Mouse (Mus musculus) liver, embryonic 12.5 days (tissue): Measurements from ENCODE around the gene Gm49318. TPM values are rescaled to one million over a fixed set of nuclear protein-coding genes. Genes with fewer than 3 reads are reported as not detected.

Experiments
- ATAC-seq: fragments of 200-750 bp; cut with Nextera tagmentation; 2 replicates; pipeline ENCODE4 v1.8.0; 2017; ENCODE audit warnings: moderate number of reproducible peaks, mild to moderate bottlenecking, moderate library complexity
- H3K27ac ChIP-seq: fragments of 300-500 bp; sonication (generic); 2 replicates; pipeline ENCODE4 v1.5.1; 2016; ENCODE audit warnings: mild to moderate bottlenecking
- H3K27me3 ChIP-seq: fragments of 300-500 bp; sonication (generic); replicated peaks from 2 replicates; pipeline ENCODE4 v1.6.1; 2016; ENCODE audit warnings: mild to moderate bottlenecking, moderate library complexity
- H3K36me3 ChIP-seq: fragments of 300-500 bp; sonication (generic); 2 replicates; pipeline ENCODE4 v1.6.1; 2016; ENCODE audit warnings: mild to moderate bottlenecking, moderate library complexity
- H3K4me1 ChIP-seq: fragments of 300-500 bp; sonication (generic); 2 replicates; pipeline ENCODE4 v1.6.1; 2016
- H3K4me2 ChIP-seq: fragments of 300-500 bp; sonication (generic); 2 replicates; pipeline ENCODE4 v1.6.1; 2016; ENCODE audit warnings: mild to moderate bottlenecking, moderate library complexity
- H3K4me3 ChIP-seq: fragments of 300-500 bp; sonication (generic); 2 replicates; pipeline ENCODE4 v1.5.1; 2016; ENCODE audit warnings: mild to moderate bottlenecking, moderate library complexity
- H3K9ac ChIP-seq: fragments of 300-500 bp; sonication (generic); 2 replicates; pipeline ENCODE4 v1.6.1; 2016; ENCODE audit warnings: mild to moderate bottlenecking, moderate library complexity
- H3K9me3 ChIP-seq: fragments of 300-500 bp; sonication (generic); replicated peaks from 2 replicates; pipeline ENCODE4 v1.6.1; 2016; ENCODE audit warnings: mild to moderate bottlenecking, moderate library complexity
- WGBS: fragments of 180-500 bp; shearing (Covaris S2); methylation state at CpG from one replicate; pipeline ENCODE4 v1.1.7; 2016; ENCODE audit not compliant: insufficient replicate concordance; 5-methylcytosine and 5-hydroxymethylcytosine counted together
- polyA plus RNA-seq: library from polyadenylated mRNA; unstranded; fragments of >200 nt; fragmentation: Nextera tagmentation; extraction: Ambion mirVana; gene quantifications from 2 replicates; pipeline ENCODE4 v1.2.1, GENCODE M21; 2016

Gm49318 gene
- polyA plus RNA-seq, 1 experiment from 2014 or later, result not detected

DNA sequence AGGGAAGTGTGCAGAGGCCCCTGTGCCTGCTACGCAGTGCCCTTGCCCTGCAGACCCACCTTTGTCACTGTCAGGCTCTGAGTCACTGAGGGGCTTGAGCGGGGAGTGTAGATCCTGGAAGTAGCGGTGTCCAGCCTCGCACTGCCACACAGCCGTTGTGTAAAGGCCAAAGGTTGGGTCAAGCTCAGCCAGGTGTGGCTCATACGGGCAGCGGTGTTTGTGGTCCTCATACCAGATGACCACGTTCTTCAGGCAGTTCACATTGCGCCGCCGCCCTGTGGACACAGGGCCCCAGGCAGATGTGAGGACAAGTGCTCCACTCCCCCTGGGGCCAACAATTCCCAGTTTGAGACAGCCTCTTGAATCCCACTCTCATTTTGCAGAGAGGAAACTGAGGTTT, 5.4 kb downstream of the Gm49318 start:
- WGBS, result 84% methylated on average over 11 of the region's 11 CpGs
- Histone ChIP-seq H3K4me3 (no peak overlapping the region), H3K27me3 (no peaks in the 10 kb centered on the region), H3K36me3 (peaks cover 76% of the 10 kb centered on the region), H3K9me3 (no peaks in the 10 kb centered on the region), H3K27ac (0 out of 2 replicates have a peak overlapping the region, but pooled peaks have one; percentile 28), H3K4me2 (no peak overlapping the region), H3K9ac (no peak overlapping the region), H3K4me1 (peaks cover 13% of the 10 kb centered on the region)
- peak; percentile 6; the same call in 1 of the 2 replicates for ATAC-seq

GRCm38 (mm10) chr9:22064341-22064740, 6.7 kb downstream of the Gm49318 start:
- peaks cover 82% of the 10 kb centered on the region for H3K36me3 ChIP-seq
- H3K9ac ChIP-seq, result no peak overlapping the region
- H3K4me3 ChIP-seq, result no peak overlapping the region
- H3K4me2 ChIP-seq, result no peak overlapping the region
- no peaks in the 10 kb centered on the region for H3K9me3 ChIP-seq
- H3K27me3 ChIP-seq, result no peaks in the 10 kb centered on the region
- no peak overlapping the region for H3K27ac ChIP-seq
- peaks cover under 1% of the 10 kb centered on the region for H3K4me1 ChIP-seq
- no peak for ATAC-seq
- 72% methylated on average over 3 of the region's 3 CpGs for WGBS

DNA sequence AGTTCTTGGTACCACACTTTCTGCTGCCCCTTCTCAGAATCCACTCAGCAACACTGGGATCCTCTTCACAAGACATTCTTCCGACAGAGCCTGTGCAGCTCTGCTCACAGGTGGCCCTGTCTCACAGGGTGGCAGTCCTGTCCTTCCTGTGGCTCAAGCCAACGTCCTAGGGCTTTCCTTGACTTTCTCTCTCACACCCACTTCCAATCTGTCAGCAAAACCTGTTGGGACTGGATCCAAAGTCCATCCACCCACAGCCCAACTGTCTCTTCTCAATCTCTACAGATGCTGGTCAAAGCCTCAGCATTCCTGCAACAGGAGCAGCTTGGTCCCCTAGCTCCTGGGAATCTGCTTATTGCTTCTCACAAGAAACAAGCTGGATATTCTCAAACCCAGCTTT, 9.7 kb downstream of the Gm49318 start:
- WGBS, result 85% methylated on average over 2 of the region's 2 CpGs
- H3K36me3 ChIP-seq, result peaks cover 86% of the 10 kb centered on the region
- H3K27me3 ChIP-seq, result 0 out of 2 replicates have a peak, but pooled peaks cover 6% of the 10 kb centered on the region
- peaks cover 2% of the 10 kb centered on the region; the same call in 1 of the 2 replicates for H3K4me1 ChIP-seq
- no peaks in the 10 kb centered on the region for H3K9me3 ChIP-seq
- no peak overlapping the region for H3K4me3 ChIP-seq
- no peak overlapping the region for H3K27ac ChIP-seq
- no peak overlapping the region for H3K4me2 ChIP-seq
- no peak overlapping the region for H3K9ac ChIP-seq
- ATAC-seq, result no peak

DNA sequence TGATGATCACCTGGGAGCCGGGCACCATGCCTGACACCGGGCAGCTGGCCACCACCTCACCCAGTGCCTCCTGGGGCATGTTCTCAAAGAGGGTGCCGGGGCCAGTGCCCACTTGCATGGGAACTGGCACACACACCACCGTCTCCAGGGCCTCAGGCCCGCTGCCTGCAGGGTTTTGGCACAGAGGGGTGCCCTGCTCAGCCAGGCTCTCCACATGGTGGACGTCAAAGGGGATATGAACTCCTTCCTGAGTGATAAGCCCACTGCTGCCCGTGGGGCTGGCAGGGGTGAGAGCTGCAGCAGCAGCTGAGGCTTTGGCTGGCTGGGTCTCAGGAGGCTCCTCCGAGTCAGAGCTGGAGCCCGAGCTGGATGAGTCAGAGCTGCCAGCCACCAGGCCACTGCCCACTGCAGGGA, 13.0 kb downstream of the Gm49318 start:
- 76% methylated on average over 9 of the region's 9 CpGs for WGBS
- Histone ChIP-seq H3K27me3 (peaks cover 40% of the 10 kb centered on the region), H3K36me3 (peaks cover 55% of the 10 kb centered on the region), H3K9ac (no peak overlapping the region), H3K4me1 (peaks cover 20% of the 10 kb centered on the region), H3K27ac (no peak overlapping the region), H3K4me2 (no peak overlapping the region), H3K9me3 (no peaks in the 10 kb centered on the region), H3K4me3 (no peak overlapping the region)
- no peak for ATAC-seq

- H3K27ac ChIP-seq, result no peak overlapping the region
- no peak overlapping the region for H3K9ac ChIP-seq
- peaks cover 46% of the 10 kb centered on the region for H3K36me3 ChIP-seq
- H3K27me3 ChIP-seq, result peaks cover 49% of the 10 kb centered on the region
- no peak overlapping the region for H3K4me2 ChIP-seq
- H3K4me1 ChIP-seq, result peaks cover 21% of the 10 kb centered on the region
- no peaks in the 10 kb centered on the region for H3K9me3 ChIP-seq
- H3K4me3 ChIP-seq, result no peak overlapping the region
- no peak for ATAC-seq
- 86% methylated on average over 9 of the region's 9 CpGs for WGBS
Measured at GRCm38 (mm10) chr9:22057031-22057517, 14.0 kb downstream of the Gm49318 start.

DNA sequence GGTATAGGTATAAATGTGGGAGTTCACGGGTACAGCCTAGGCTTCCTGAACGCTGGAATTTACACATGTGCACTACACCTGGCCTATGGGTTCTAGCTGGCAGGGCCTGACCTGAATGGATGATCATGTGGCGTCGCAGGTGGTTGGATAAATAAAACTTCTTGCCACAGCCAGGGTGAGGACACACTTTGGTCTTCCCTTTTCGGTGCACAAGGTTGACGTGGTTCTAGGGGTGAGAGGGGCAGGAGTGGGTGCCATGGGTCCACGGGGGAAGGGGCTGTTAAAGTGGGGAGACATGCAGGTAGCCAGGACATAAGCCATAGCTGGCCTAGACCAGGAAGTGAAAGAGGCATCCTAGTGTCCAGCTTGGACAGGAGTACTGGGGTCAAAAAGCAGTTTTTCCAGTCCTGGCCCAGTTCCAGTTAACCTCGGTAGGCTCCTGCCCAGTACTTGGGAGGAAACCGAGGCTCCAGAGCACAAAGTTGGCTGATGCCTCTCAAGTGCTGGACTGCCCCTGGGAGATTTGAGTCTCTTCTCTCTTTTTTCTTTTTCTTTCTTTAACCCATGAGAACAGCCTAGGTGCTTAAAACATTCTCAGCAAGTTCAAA, 14.7 kb downstream of the Gm49318 start:
- Histone ChIP-seq H3K4me3 (no peak overlapping the region), H3K4me1 (peaks cover 27% of the 10 kb centered on the region), H3K27me3 (peaks cover 56% of the 10 kb centered on the region), H3K27ac (no peak overlapping the region), H3K36me3 (peaks cover 41% of the 10 kb centered on the region), H3K9me3 (no peaks in the 10 kb centered on the region), H3K9ac (no peak overlapping the region), H3K4me2 (no peak overlapping the region)
- no peak for ATAC-seq
- 67% methylated on average over 9 of the region's 9 CpGs for WGBS

- Histone ChIP-seq H3K27ac (no peak overlapping the region), H3K9ac (no peak overlapping the region), H3K4me1 (peaks cover 34% of the 10 kb centered on the region), H3K27me3 (peaks cover 63% of the 10 kb centered on the region), H3K36me3 (peaks cover 34% of the 10 kb centered on the region), H3K4me2 (no peak overlapping the region), H3K4me3 (no peak overlapping the region), H3K9me3 (no peaks in the 10 kb centered on the region)
- WGBS, result 38% methylated on average over 29 of the region's 29 CpGs
- no peak for ATAC-seq
Measured at GRCm38 (mm10) chr9:22055713-22056112, 15.3 kb downstream of the Gm49318 start.

- H3K27ac ChIP-seq, result no peak overlapping the region
- H3K9ac ChIP-seq, result no peak overlapping the region
- H3K9me3 ChIP-seq, result no peaks in the 10 kb centered on the region
- peak overlapping the region; percentile 53 for H3K4me2 ChIP-seq
- peak overlapping the region; percentile 20; the same call in 1 of the 2 replicates for H3K4me3 ChIP-seq
- peaks cover 74% of the 10 kb centered on the region for H3K27me3 ChIP-seq
- H3K36me3 ChIP-seq, result peaks cover 29% of the 10 kb centered on the region
- ATAC-seq, result peak; percentile 62
- H3K4me1 ChIP-seq, result peaks cover 46% of the 10 kb centered on the region
- 2% methylated on average over 32 of the region's 32 CpGs for WGBS
Measured at GRCm38 (mm10) chr9:22054411-22055076, 16.5 kb downstream of the Gm49318 start.

GRCm38 (mm10) chr9:22053657-22054056, 17.4 kb downstream of the Gm49318 start:
- peaks cover 22% of the 10 kb centered on the region for H3K36me3 ChIP-seq
- H3K4me3 ChIP-seq, result no peak overlapping the region
- H3K27ac ChIP-seq, result no peak overlapping the region
- no peak overlapping the region for H3K4me2 ChIP-seq
- H3K9me3 ChIP-seq, result no peaks in the 10 kb centered on the region
- peaks cover 83% of the 10 kb centered on the region for H3K27me3 ChIP-seq
- H3K9ac ChIP-seq, result no peak overlapping the region
- peaks cover 50% of the 10 kb centered on the region for H3K4me1 ChIP-seq
- WGBS, result 18% methylated on average over 6 of the region's 7 CpGs
- no peak for ATAC-seq

DNA sequence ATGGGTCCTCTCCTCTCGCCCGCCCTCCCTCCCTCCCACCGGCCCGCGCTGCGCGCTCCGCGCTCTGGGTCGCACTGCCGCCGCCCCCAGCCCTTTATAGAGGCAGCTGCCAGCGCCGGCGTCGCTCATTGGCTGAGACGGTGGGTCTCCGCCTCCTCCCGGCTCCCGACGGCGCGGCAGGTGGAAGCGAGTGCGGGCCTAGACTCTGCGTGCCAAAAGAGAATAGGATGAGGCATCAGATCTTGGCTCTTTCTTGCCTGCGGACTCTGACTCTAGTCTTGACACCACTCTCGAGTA, 19.2 kb downstream of the Gm49318 start, which contains the start of gene Elavl3:
Gene Elavl3 (minus strand): TSS at position 66 of the 297 bp plus-strand sequence.
- no peak for ATAC-seq
- Histone ChIP-seq H3K27me3 (peaks cover 96% of the 10 kb centered on the region), H3K4me1 (peaks cover 50% of the 10 kb centered on the region), H3K27ac (no peak within 1 kb of the TSS), H3K9me3 (no peaks in the 10 kb centered on the region), H3K4me2 (peak within 1 kb of the TSS; percentile 77), H3K4me3 (peak within 1 kb of the TSS; percentile 48), H3K36me3 (peaks cover 5% of the 10 kb centered on the region; the same call in 1 of the 2 replicates), H3K9ac (peak within 1 kb of the TSS; percentile 46; the same call in 1 of the 2 replicates)
- 4% methylated on average over 18 of the region's 28 CpGs for WGBS

GRCm38 (mm10) chr9:22051161-22051957, 19.7 kb downstream of the Gm49318 start:
- peak overlapping the region; percentile 48 for H3K4me3 ChIP-seq
- H3K27me3 ChIP-seq, result peaks cover 98% of the 10 kb centered on the region
- WGBS, result 5% methylated on average over 61 of the region's 67 CpGs
- peak overlapping the region; percentile 77 for H3K4me2 ChIP-seq
- peak overlapping the region; percentile 46; the same call in 1 of the 2 replicates for H3K9ac ChIP-seq
- ATAC-seq, result no peak
- peaks cover 47% of the 10 kb centered on the region for H3K4me1 ChIP-seq
- H3K9me3 ChIP-seq, result no peaks in the 10 kb centered on the region
- no peaks in the 10 kb centered on the region; the same call in 1 of the 2 replicates for H3K36me3 ChIP-seq
- H3K27ac ChIP-seq, result no peak overlapping the region
